Mouse (Mus musculus): ENCODE measurements around the gene Vps41.

- no peak for TF ChIP-seq CTCF (IDR thresholded peaks at IDR 0.05 in 2 of 3, conservative IDR thresholded peaks at IDR 0.05 in 1 of 3; ENCODE audit: control insufficient read depth in 1 of 3, insufficient read depth in 1 of 3, low read depth in 2 of 3, low read length in 3 of 3, poor library complexity in 1 of 3, severe bottlenecking in 1 of 3)
- no peak for TF ChIP-seq SMC3 (IDR thresholded peaks at IDR 0.05; ENCODE audit: low read depth, low read length)
- TF ChIP-seq CHD2 (IDR thresholded peaks at IDR 0.05; ENCODE audit: low read length), result no peak
- TF ChIP-seq MAX (IDR thresholded peaks at IDR 0.05; ENCODE audit: low read length), result no peak
- no peak for TF ChIP-seq MXI1 (IDR thresholded peaks at IDR 0.05; ENCODE audit: low read depth, low read length)
- TF ChIP-seq POLR2A (IDR thresholded peaks at IDR 0.05; ENCODE audit: control insufficient read depth in 1 of 2, insufficient read depth in 1 of 2, low read depth in 1 of 2, low read length in 2 of 2, poor library complexity in 1 of 2), result no peak
- no peak for TF ChIP-seq TAL1 (IDR thresholded peaks at IDR 0.05; ENCODE audit: low read length)
- TF ChIP-seq JUND (IDR thresholded peaks at IDR 0.05; ENCODE audit: low read depth, low read length), result no peak
- TF ChIP-seq ETS1 (IDR thresholded peaks at IDR 0.05; ENCODE audit: low read depth, low read length), result no peak
- TF ChIP-seq HCFC1 (IDR thresholded peaks at IDR 0.05; ENCODE audit: low read depth, low read length), result no peak
- no peak for TF ChIP-seq KAT2A (conservative IDR thresholded peaks at IDR 0.05; ENCODE audit: low read depth, low read length)
- no peak for TF ChIP-seq MEF2A (IDR thresholded peaks at IDR 0.05; ENCODE audit: extremely low read depth, insufficient replicate concordance, low read depth, low read length, poor library complexity, severe bottlenecking)
Observed at GRCm38 (mm10) chr13:18791314-18791713, 74.2 kb downstream of the Vps41 start.

Data from MEL (cell line).